Mouse (Mus musculus) testis, adult 2 months (tissue): ENCODE results near the gene Slc8a2.

ENCODE experiments used
- CTCF ChIP-seq: fragments of 200-500 bp; IDR thresholded peaks from 2 replicates; pipeline ENCODE4 v1.5.1; 2012; ENCODE audit warnings: low read depth, mild to moderate bottlenecking, inconsistent platforms, low read length, moderate library complexity; ENCODE audit not compliant: control insufficient read depth, insufficient read depth, insufficient replicate concordance
- POLR2A ChIP-seq: fragments of 200-500 bp; IDR thresholded peaks from 2 replicates; pipeline ENCODE4 v1.6.1; 2012; ENCODE audit warnings: low read depth, mild to moderate bottlenecking, inconsistent platforms, low read length, moderate library complexity; ENCODE audit not compliant: control insufficient read depth

- TF ChIP-seq CTCF (peak; percentile 62; the same call in 1 of the 2 replicates), POLR2A (no peak)
Observed at GRCm38 (mm10) chr7:16153522-16153921, 23.9 kb downstream of the Slc8a2 start.
